Mouse (Mus musculus) heart, postnatal 0 days (tissue): ENCODE measurements around the gene 1110008P14Rik.

Experiments
- CTCF ChIP-seq: IDR thresholded peaks from 2 replicates; pipeline ENCODE4 v1.5.1; 2016; ENCODE audit warnings: antibody characterized with exemption, control low read depth, low read depth
- EP300 ChIP-seq: IDR thresholded peaks from 2 replicates; pipeline ENCODE4 v1.6.1; 2016; ENCODE audit warnings: antibody characterized with exemption, low read depth

GRCm38 (mm10) chr2:32354336-32354895 lies 27.3 kb downstream of the 1110008P14Rik start:
- TF ChIP-seq CTCF: no peak
- no peak for TF ChIP-seq EP300
